Mouse (Mus musculus) E14TG2a.4 (cell line): ENCODE data around the gene Tprgl.

Source experiments
- CTCF ChIP-seq: conservative IDR thresholded peaks from 2 replicates; pipeline ENCODE4 v1.5.1; 2014; ENCODE audit warnings: low read length
- POU5F1 ChIP-seq: IDR thresholded peaks from 2 replicates; pipeline ENCODE4 v1.6.1; 2014; ENCODE audit warnings: low read length, borderline replicate concordance

DNA sequence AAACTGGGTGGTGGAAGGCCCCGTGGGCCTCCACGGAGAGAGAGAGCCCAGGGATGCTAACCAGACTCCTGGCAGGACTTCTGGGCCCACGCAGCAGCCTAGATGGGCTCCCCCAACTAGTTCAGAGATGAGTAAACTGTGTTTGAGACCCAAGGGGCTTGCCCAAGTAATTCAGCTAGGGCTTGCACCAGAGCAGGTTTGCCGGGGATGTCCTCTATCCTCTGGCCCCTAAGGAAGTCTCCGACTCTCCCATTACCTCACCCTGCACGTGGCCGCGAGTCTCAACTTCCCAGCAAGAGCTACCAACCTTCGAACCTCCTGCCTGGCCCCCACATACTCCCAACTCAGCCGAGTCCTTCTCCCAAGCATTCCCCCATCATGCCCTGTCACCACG is 50.6 kb downstream of the Tprgl start:
- TF ChIP-seq CTCF: no peak
- no peak for TF ChIP-seq POU5F1
